Mouse (Mus musculus) intestine, embryonic 16.5 days (tissue): Measurements from ENCODE around the gene Dnajc30. TPM values are rescaled to one million over a fixed set of nuclear protein-coding genes. Genes with fewer than 3 reads are reported as not detected.
A peak's percentile ranks its signal among the peaks of the same experiment; 100 is the strongest.

Source experiments
- ATAC-seq: fragments of 200-750 bp; cut with Nextera tagmentation; 2 replicates; pipeline ENCODE4 v1.8.0; 2017; ENCODE audit warnings: moderate TSS enrichment, moderate library complexity
- H3K27ac ChIP-seq: fragments of 300-500 bp; sonication (generic); 2 replicates; pipeline ENCODE4 v1.5.1; 2014; ENCODE audit warnings: mild to moderate bottlenecking, low read length
- H3K27me3 ChIP-seq: fragments of 300-500 bp; sonication (generic); replicated peaks from 2 replicates; pipeline ENCODE4 v1.6.1; 2014; ENCODE audit warnings: low read length, control low read depth, mixed read lengths; ENCODE audit not compliant: control insufficient read depth, insufficient read depth
- H3K36me3 ChIP-seq: fragments of 300-500 bp; sonication (generic); 2 replicates; pipeline ENCODE4 v1.6.1; 2014; ENCODE audit warnings: low read length, control low read depth; ENCODE audit not compliant: control insufficient read depth, insufficient read depth
- H3K4me1 ChIP-seq: fragments of 300-500 bp; sonication (generic); 2 replicates; pipeline ENCODE4 v1.6.1; 2014; ENCODE audit warnings: low read length, control low read depth, mixed read lengths; ENCODE audit not compliant: control insufficient read depth, insufficient read depth
- H3K4me2 ChIP-seq: fragments of 300-500 bp; sonication (generic); 2 replicates; pipeline ENCODE4 v1.6.1; 2014; ENCODE audit warnings: low read depth, low read length, control low read depth
- H3K4me3 ChIP-seq: fragments of 300-500 bp; sonication (generic); 2 replicates; pipeline ENCODE4 v1.5.1; 2014; ENCODE audit warnings: mild to moderate bottlenecking, low read length
- H3K9ac ChIP-seq: fragments of 300-500 bp; sonication (generic); 2 replicates; pipeline ENCODE4 v1.6.1; 2014; ENCODE audit warnings: low read depth, low read length
- H3K9me3 ChIP-seq: fragments of 300-500 bp; sonication (generic); 2 replicates; pipeline ENCODE4 v1.6.1; 2016; ENCODE audit warnings: low read length, control low read depth; ENCODE audit not compliant: control insufficient read depth
- WGBS: fragments of 180-500 bp; shearing (Covaris S2); extraction: QIAGEN DNeasy Blood & Tissue Kit; methylation state at CpG from one replicate; pipeline ENCODE4 v1.1.7; 2014; 5-methylcytosine and 5-hydroxymethylcytosine counted together
- polyA plus RNA-seq: library from polyadenylated mRNA; unstranded; fragments of >200 nt; fragmentation: Nextera tagmentation; extraction: Ambion mirVana; gene quantifications from 2 replicates; pipeline ENCODE4 v1.2.1, GENCODE M21; 2015

The Dnajc30 gene
- polyA plus RNA-seq, 1 experiment from 2014 or later, result 39.2 TPM

DNA sequence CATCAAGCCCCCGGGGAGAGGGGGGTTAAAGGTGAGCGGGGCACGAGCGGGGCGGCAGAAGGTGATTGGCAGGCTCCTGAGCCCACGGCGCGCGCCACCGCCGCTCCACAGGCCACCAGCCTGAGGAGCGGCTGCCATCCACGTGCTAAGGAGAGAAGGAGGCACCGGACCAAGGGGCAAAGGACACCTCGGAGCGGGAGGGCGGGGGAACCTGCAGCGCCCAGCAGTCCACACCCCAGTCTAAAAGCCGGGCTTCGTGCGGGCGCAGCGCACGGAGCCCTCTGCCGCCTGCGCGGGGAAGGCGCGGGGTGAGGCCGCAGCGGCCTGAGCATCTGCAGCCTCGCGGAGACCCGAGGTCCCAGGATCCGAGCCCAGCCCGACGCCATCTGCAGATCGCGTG, 25.7 kb downstream of the Dnajc30 start, which contains the start of gene Mlxipl:
TSS of gene Mlxipl (plus strand) at position 238 of the 400 bp plus-strand sequence.
- Histone ChIP-seq H3K36me3 (no peaks in the 10 kb centered on the region), H3K4me2 (peak within 1 kb of the TSS; percentile 45), H3K27ac (no peak within 1 kb of the TSS), H3K9ac (peak within 1 kb of the TSS; percentile 46; the same call in 1 of the 2 replicates), H3K4me3 (peak within 1 kb of the TSS; percentile 24), H3K27me3 (peaks cover 29% of the 10 kb centered on the region), H3K9me3 (no peaks in the 10 kb centered on the region), H3K4me1 (0 out of 2 replicates have a peak, but pooled peaks cover 4% of the 10 kb centered on the region)
- ATAC-seq, result peak; percentile 94
- under 1% methylated on average over 36 of the region's 39 CpGs for WGBS

DNA sequence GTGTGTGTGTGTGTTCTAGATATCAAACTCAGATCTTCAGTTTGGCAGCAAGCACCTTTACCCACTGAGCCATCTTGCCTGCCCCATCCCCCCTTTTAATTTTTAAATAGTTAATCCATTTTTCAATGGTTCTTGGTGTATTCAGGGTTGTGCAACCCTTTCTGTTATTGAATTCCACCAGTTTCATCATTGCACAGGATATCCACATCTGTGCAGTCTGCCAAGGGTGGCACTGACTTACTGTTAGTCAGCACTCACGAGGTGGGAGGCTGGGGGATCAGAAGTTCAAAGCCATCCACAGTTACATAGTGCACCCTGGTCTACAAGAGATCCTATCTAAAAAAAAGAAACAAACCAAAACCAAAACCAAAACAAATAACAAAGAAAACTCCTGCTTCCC, 37.0 kb downstream of the Dnajc30 start:
- no peak overlapping the region for H3K4me2 ChIP-seq
- no peaks in the 10 kb centered on the region for H3K9me3 ChIP-seq
- H3K27me3 ChIP-seq, result 0 out of 2 replicates have a peak, but pooled peaks cover 3% of the 10 kb centered on the region
- H3K9ac ChIP-seq, result no peak overlapping the region
- no peak for ATAC-seq
- no peaks in the 10 kb centered on the region for H3K36me3 ChIP-seq
- WGBS, result 77% methylated on average over 1 of the region's 1 CpGs
- no peak overlapping the region for H3K27ac ChIP-seq
- H3K4me1 ChIP-seq, result no peaks in the 10 kb centered on the region
- no peak overlapping the region for H3K4me3 ChIP-seq

GRCm38 (mm10) chr5:135103999-135104660, 40.1 kb downstream of the Dnajc30 start:
- Histone ChIP-seq H3K9ac (no peak overlapping the region), H3K4me2 (no peak overlapping the region), H3K4me3 (no peak overlapping the region), H3K4me1 (0 out of 2 replicates have a peak, but pooled peaks cover 4% of the 10 kb centered on the region), H3K9me3 (no peaks in the 10 kb centered on the region), H3K27me3 (peaks cover 12% of the 10 kb centered on the region; the same call in 1 of the 2 replicates), H3K36me3 (no peaks in the 10 kb centered on the region), H3K27ac (no peak overlapping the region)
- ATAC-seq, result no peak
- 65% methylated on average over 11 of the region's 11 CpGs for WGBS

DNA sequence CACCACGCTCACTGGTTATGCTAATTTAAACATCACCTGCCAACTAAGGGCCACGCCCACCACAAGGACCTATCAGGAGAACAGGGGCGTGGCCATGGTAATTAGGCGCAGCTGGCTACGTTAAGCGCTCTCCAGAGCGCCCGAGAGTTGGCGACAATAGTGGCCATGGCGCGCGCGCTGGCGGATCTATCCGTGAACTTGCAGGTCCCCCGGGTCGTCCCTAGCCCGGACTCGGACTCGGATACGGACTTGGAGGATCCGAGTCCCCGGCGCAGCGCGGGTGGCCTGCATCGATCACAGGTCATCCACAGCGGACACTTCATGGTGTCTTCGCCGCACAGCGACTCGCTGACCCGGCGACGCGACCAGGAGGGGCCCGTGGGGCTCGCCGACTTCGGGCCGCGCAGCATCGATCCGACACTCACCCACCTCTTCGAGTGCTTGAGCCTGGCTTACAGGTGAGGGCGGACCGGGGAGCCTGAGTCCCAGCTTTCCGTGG, 42.8 kb downstream of the Dnajc30 start:
- Histone ChIP-seq H3K4me1 (0 out of 2 replicates have a peak, but pooled peaks cover 4% of the 10 kb centered on the region), H3K36me3 (no peaks in the 10 kb centered on the region), H3K4me3 (peak overlapping the region; percentile 59), H3K4me2 (peak overlapping the region; percentile 93), H3K27ac (no peak overlapping the region), H3K9ac (peak overlapping the region; percentile 69), H3K9me3 (no peaks in the 10 kb centered on the region), H3K27me3 (peaks cover 12% of the 10 kb centered on the region; the same call in 1 of the 2 replicates)
- WGBS, result under 1% methylated on average over 48 of the region's 48 CpGs
- ATAC-seq, result peak; percentile 80

GRCm38 (mm10) chr5:135107521-135108501, 43.8 kb downstream of the Dnajc30 start:
- H3K9ac ChIP-seq, result peak overlapping the region; percentile 69
- 6% methylated on average over 40 of the region's 40 CpGs for WGBS
- peak; percentile 83 for ATAC-seq

DNA sequence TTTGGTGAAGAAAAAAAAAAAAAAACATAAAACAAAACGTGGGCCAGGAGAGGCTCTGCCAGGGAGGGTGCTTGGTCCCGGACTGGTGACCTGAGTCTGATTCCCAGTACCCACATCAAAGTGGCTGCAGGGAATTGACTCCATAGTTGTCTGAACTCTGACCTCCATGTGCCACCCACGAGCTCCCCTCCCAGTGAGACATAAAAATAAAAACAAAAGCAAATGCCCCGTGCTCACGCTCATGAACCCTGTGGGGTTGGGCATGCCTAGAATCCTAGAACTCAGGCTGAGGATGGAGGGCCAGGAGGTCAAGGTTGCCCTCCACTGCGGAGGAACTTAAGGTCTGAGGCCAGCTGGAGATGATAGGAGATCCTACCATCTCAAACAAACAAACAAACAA, 45.0 kb downstream of the Dnajc30 start:
- whole genome bisulfite sequencing, result 73% methylated on average over 6 of the region's 6 CpGs
- Histone ChIP-seq H3K36me3 (no peaks in the 10 kb centered on the region), H3K27me3 (peaks cover 9% of the 10 kb centered on the region; the same call in 1 of the 2 replicates), H3K4me3 (no peak overlapping the region), H3K4me2 (no peak overlapping the region), H3K27ac (no peak overlapping the region), H3K9ac (no peak overlapping the region), H3K9me3 (no peaks in the 10 kb centered on the region), H3K4me1 (0 out of 2 replicates have a peak, but pooled peaks cover 4% of the 10 kb centered on the region)
- no peak for ATAC-seq

More at GRCm38 (mm10) chr5:135107521-135108501, 43.8 kb downstream of the Dnajc30 start:
- H3K27me3 ChIP-seq, result peaks cover 12% of the 10 kb centered on the region; the same call in 1 of the 2 replicates
- H3K4me2 ChIP-seq, result peak overlapping the region; percentile 93
- no peaks in the 10 kb centered on the region for H3K9me3 ChIP-seq
- peak overlapping the region; percentile 52 for H3K27ac ChIP-seq
- H3K4me3 ChIP-seq, result peak overlapping the region; percentile 59
- H3K4me1 ChIP-seq, result 0 out of 2 replicates have a peak, but pooled peaks cover 4% of the 10 kb centered on the region
- no peaks in the 10 kb centered on the region for H3K36me3 ChIP-seq

DNA sequence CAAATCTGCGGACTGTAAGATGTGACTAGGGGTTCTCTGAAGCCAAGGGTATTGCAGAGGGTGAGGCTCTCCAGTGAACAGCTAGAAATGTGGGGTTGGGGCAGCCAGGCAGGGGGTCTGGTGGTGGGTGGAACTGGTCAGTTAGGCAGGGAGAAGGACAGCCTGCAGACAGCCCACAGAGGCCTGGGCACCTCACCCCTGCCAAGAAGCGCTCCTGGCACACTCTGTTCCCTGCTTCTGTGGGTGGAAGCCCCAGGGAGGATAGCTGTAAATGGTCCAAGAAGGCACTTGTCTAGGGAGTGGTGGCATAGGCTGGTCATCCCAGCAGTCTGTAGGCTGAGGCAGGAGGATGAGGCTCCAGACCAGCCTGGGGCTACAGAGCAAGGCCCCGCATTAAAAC, 45.4 kb downstream of the Dnajc30 start:
- Histone ChIP-seq H3K27me3 (peaks cover 9% of the 10 kb centered on the region; the same call in 1 of the 2 replicates), H3K4me2 (no peak overlapping the region), H3K36me3 (no peaks in the 10 kb centered on the region), H3K9me3 (no peaks in the 10 kb centered on the region), H3K4me3 (no peak overlapping the region), H3K9ac (no peak overlapping the region), H3K4me1 (0 out of 2 replicates have a peak, but pooled peaks cover 4% of the 10 kb centered on the region), H3K27ac (no peak overlapping the region)
- 91% methylated on average over 3 of the region's 3 CpGs for WGBS
- ATAC-seq, result no peak

- H3K27me3 ChIP-seq, result peaks cover 9% of the 10 kb centered on the region; the same call in 1 of the 2 replicates
- H3K9ac ChIP-seq, result no peak overlapping the region
- H3K27ac ChIP-seq, result no peak overlapping the region
- H3K4me1 ChIP-seq, result 0 out of 2 replicates have a peak, but pooled peaks cover 4% of the 10 kb centered on the region
- ATAC-seq, result no peak
- H3K9me3 ChIP-seq, result no peaks in the 10 kb centered on the region
- no peaks in the 10 kb centered on the region for H3K36me3 ChIP-seq
- 74% methylated on average over 6 of the region's 6 CpGs for WGBS
- no peak overlapping the region for H3K4me3 ChIP-seq
- H3K4me2 ChIP-seq, result no peak overlapping the region
Measured at GRCm38 (mm10) chr5:135109976-135110375, 46.0 kb downstream of the Dnajc30 start.

GRCm38 (mm10) chr5:135113782-135114181, 49.8 kb downstream of the Dnajc30 start:
- Histone ChIP-seq H3K9ac (no peak overlapping the region), H3K27ac (no peak overlapping the region), H3K4me1 (peaks cover 3% of the 10 kb centered on the region; the same call in 1 of the 2 replicates), H3K4me3 (no peak overlapping the region), H3K9me3 (no peaks in the 10 kb centered on the region), H3K36me3 (no peaks in the 10 kb centered on the region), H3K27me3 (no peaks in the 10 kb centered on the region), H3K4me2 (no peak overlapping the region)
- 83% methylated on average over 12 of the region's 12 CpGs for WGBS
- ATAC-seq, result no peak
